Mouse (Mus musculus): ENCODE data around the gene Gsto2.

The Gsto2 gene

DNA sequence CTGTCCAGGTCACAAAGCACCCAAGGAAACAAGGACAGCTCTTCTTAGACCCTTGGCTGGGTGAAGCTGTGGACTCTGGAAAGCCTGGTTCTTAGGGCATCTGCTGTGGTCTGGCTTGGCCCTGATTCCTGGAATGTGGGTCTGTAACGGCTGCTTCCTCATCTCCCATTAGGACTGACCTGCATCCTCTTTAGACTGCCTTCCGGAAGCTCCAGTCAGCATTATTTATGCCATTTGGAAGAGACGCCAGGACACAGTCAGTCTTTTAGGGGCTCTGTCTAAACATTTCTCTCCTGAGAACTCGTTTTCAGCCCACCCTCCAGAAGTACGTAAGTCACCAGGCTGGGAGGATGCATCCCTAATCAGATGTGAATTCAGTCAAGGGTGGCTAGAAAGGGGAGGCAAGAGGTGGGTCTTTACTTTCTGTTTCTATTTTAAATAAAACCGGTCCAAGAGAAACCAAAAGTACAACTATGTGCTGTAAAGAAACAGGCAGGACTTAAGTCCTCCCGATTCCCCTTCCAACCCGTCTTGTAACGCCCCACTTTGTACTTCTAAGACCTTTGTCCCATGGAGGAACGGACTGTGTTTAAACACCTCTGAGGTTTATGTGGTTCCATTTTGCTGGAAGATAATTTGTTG is 25.3 kb downstream of the Gsto2 start:
- no peak for DNase-seq (ENCODE audit: low read depth, low spot score)

DNA sequence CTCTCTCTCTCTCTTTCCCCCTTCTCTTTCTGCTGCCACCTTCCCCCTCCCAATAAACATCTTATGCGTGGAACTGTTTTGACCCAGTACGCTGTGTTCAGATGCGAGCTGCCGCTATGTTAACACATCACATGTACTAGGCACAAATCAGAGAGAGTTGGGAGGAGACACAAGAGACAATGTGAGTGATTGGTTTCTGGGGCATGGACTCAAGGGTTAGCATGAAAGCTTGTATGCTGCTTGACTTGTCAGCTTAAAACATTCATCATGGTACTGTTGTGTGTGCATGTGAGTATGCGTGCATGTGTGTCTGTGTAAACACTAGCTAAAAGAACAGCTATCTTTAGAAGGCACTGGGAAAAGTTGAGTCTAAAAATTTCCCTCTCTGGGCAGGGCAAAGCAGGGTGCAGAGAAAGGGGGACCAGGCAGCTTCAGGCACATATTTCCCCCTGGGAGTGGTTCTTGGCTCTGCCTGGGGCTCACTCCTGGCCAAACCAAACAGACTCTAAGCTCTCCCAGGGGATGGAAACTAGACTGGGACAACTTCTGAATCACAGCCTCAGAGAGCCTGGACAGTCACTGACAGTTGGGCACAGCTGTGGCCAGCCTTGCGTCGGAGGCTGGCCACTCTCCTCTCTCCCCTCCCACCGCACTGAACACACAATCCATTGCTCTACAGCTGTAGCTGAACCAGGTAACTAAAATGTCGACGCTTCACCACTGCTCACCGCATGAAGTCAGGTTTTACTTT is 26.4 kb downstream of the Gsto2 start:
- no peak for DNase-seq (ENCODE audit: low read depth, low spot score)

DNA sequence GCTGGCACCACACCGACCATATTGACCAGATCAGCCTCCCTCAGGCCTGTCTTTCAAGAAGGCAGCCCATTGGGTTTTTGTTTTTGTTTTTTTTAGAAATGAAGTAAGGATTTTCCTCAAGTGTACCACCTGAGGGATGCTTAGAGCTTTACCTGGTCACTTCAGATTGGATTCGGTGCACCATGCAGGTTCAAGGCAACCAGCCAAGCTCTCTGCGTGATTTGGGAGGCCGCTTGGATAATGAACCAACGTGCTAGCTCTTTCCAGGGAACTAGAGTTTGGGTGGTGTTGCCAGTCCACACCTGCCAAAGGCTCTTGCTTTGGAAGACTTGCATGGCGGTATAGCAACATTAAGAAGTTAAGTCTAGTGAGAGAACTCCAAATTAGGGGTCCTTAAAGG is 27.8 kb downstream of the Gsto2 start:
- no peak for DNase-seq (ENCODE audit: low read depth, low spot score)

DNA sequence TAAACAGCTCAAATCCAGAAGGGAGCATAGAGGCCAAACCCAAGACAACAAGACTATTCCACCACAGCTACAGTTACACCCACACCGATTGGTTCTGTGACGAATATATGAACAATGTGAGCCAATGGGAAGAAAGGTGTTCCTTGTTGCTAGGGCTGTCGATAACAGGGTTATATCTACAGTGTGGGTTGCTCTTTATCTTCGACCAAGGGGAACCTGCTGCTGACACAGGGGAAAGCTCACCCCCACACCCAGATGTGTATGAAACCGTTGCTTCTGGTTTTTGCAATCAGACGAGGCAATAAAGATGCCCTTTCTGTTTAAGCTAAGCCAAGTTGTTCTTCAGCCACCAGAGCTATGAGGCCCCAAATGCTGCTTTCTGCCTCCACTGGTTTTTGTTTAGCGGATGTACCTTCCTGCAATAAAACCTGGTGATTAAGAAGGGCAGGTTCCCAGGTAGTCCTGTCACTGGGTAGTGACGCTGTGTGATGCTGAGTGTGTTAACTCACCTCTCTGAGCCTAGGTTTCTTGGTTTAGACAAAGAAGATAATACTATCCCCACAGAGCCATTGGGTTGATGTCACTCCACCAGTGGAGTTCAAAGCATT is 33.2 kb downstream of the Gsto2 start:
- no peak for DNase-seq (ENCODE audit: low read depth, low spot score)

DNA sequence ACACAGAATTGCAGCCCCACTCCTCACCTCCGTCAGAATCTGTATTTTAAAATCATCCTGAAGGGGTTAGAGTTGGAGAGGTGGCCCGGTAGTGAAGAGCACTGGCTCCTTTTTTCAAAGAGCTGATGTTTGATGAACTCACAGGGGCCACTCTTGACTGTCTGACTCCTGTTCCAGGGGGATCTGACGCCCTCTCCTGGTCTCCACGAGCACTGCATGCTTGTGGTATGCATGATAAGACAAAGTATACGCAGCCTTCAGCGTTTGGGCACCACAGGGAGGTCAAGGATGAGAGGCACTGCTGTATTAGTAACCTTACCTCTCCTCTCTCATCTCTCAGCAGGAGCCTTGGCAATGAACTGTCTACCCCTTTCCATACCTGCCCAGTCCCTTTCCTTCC is 34.7 kb downstream of the Gsto2 start:
- no peak for DNase-seq (ENCODE audit: low read depth, low spot score)

DNA sequence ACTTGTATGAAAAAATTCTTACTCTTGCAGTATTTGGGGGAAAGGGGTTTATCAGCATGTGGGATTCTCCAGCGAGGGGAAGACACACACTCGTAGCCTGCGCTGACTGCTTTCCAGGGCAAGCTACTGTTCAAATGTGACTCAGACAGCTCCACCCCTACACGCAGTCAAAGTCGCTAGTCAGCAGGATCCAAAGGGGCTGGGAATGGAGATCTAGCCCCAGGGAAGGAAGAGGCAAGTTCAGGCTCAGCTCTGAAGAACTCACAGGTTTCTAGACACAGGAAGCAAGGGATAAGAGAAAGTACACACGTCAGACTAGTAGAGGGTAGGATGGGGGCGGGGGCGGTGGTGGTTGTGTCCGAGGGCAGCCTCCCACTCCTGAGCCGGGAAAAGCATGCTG is 35.2 kb downstream of the Gsto2 start:
- DNase-seq (ENCODE audit: low read depth, low spot score) = no peak

DNA sequence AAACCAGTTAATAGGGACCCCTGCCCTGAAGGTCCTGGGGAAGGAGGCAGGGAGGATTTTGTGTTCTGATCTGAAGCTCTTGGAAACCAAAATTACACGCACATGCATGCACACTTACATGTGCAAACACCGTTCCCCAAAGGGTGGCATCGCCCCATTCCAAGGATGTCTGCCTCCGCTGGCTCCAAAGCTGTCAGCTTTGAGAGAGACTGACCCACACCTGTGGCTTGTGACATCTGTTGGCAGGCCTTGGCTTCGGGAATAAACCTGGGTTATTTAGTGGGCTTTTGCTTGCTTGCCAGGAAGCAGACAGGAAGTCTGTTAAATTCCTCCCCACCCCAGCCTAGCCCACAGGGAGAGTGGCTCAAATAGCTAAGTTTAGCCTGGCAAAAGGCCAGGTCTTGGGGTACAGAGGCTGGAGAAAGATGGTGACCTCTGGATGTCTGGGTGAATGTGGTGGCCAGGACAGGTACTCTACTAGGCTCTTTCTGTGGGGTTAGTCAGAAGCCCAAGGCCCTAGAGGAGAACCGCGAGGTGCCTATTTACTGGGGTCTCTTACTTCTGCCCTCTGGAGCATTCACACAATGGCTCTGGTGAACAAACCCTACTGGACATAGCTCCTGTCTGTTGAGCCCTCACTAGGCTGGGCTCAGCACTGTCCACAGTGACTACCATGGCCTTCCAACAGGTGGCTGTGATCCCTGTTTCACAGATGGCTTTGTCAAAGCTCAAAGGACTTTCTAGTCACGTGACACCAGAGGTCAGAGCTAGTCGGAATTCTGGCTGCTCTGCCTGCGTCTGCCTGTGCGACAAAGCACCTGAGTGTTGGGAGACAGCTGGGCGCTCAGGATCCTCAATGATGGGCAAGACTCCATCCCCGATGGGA is 37.2 kb downstream of the Gsto2 start:
- no peak for DNase-seq (ENCODE audit: low read depth, low spot score)

DNA sequence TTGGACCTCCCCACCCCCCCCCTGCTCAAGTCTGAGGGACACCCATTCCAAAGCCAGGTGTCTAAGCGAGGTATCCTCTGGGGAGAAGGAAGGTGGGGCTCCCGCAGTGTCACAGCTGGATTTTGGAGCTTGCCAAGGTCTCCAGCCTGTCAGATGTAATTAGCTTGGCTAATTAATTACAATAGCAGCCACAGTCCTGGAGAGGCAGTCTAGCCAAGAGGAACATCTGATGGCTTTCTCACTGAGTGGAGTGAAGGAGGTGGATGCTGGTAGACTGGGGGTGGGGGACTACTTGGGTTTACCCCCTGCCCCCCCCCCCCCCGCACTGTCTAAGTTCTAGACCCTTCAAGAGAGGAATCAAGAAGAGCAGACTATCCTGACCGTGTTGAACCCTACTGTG is 38.3 kb downstream of the Gsto2 start:
- DNase-seq (ENCODE audit: low read depth, low spot score) = no peak

DNA sequence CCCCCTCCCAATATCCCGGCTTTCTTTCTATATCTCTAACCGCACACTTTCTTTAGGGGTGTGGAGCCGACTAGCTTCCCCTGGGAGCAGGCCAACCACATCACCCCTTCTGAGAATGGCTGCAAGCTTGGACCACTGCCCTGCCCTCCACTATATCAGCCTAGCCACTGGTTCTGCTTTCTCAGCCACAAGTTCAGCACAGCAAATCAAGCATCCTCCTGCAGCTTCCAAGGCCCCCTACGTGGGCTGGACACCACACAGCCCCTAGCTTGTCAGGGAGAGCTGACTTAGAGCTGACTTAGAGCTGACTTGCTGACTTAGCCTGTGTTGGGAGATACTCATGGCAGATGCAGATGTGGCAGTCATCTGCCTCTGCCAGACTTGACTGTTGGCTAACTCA is 39.7 kb downstream of the Gsto2 start:
- no peak for DNase-seq (ENCODE audit: low read depth, low spot score)

DNA sequence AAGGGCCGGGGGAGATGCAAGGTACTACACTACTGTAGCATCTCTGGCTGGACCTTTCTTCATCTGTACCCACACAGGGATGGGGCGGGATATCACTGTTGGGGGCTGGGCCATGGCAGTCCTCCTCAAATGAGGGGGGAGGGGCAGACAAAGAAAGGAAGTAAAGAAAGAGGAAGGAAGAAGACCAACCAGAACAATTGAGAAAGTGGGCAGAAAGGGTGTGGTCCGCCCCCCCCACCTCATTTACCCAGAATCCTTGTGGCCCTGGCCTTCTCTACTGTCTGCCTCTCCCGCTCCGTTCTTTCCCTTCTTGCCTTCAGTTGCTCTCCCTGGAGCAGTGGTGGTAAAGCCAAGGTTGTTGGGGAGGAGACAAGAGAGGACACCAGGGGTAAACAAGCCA is 40.3 kb downstream of the Gsto2 start:
- no peak for DNase-seq (ENCODE audit: low read depth, low spot score)

DNA sequence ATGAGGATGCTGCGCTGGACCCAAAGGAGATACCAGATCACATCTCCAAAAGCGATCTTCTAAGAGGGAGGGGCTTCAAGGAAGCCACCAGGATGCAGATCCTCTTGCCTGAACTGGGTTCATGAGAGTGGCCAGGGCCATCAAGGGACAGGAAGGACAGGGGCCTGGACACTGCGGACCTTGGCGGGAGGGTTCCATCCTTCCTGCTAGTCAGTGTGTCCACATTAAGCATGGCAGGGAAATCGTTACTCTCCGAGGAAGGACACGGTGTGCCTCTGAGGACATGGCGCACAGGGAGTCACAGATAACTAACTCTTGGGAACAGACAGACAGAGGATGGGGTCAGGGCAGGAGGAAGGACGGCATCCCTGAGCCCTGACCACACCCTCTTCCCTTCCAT is 42.3 kb downstream of the Gsto2 start:
- DNase-seq (ENCODE audit: low read depth, low spot score) = no peak

DNA sequence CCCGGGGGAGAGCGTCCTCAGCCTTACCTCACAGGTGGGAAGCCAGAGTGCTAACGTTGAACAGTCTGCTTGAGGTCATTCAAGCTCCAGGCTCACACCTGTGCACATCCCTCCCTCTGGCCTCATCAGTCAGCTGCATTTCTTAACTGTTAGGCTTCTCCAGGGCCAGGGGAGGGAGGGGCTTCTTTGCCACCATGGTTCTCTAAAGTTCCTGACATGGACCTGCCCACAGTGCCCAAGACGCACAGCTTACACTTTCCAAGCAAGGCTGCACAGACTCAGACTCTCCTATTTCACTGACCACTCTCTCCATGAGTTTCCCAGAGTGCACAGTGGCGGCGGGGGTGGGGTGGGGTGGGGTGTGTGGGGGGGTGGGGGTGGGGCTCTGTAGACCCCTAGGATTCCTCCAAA is 43.6 kb downstream of the Gsto2 start:
- DNase-seq (ENCODE audit: low read depth, low spot score) = no peak

DNA sequence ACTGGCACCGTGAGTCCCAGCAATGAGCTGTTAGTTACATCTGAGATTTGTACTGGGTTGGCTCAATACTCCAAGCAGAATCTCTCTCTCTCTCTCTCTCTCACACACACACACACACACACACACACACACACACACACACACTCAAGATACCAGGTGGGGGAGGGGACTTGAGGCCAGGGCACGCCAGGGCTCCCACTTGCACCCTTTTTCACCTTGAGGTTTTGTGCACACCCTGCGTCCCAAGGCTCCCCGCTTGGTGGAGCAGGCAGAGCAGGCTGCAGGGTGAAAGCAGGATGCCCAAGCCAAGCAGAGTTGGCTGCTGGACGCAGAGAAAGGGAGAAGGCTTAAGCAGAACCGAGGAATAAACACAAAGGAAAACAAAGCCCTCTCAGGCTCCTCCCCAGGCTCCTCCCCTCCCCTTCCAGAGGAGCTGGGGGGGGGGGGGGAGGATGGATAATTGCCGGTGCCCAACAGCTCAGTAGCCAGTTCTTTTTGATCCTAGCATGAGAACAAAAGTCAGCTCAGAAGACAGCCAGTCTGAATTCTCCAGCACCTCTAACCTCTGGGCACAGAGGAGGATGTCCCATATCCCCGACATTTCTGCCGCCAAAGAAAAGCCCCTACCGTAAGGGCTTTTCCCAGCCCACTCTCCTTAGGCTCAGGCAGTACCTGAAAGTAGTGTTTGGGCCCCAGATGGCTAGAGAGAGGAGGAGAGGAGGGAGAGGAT is 44.2 kb downstream of the Gsto2 start:
- no peak for DNase-seq (ENCODE audit: low read depth, low spot score)

DNA sequence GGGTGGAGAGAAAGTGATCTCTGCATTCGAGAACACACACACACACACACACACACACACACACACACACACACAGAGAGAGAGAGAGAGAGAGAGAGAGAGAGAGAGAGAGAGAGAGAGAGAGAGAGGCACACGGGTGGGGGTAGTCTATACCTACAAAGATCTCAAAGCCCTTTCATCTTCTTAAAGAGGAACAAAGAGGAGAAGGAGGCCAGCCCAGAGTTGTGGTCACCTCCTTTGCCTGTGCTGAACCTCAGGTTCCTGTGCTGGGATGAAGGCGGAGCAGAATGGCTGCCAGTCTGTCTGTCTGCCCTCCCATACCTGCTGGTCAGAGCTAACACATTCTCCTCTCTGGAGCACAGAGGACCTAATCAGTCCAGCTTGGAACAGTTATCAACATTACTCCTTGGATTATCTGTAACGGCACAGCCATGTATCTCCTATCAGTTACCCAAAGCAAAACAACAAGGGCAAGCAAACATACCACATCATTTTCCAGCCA is 44.8 kb downstream of the Gsto2 start:
- no peak for DNase-seq (ENCODE audit: low read depth, low spot score)

DNA sequence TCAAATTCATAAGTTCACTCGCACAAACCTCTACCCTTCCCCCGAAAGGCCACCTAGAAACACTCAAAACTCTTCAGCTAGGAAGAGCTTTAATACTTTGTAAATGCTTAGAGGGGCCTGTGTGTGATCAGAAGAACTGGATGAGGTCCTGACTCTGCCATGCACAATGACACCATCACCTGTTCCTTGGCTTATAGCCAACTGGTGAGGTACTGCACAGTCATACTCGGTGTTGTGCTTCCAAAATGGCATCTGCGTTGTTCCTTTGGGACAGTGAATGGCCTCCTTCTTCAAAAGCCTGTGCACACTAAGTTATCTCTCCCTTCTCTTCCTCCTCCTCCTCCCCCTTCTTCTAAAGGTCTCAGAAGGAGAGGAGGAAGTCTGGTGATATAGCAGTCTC is 45.4 kb downstream of the Gsto2 start:
- DNase-seq (ENCODE audit: low read depth, low spot score) = no peak

DNA sequence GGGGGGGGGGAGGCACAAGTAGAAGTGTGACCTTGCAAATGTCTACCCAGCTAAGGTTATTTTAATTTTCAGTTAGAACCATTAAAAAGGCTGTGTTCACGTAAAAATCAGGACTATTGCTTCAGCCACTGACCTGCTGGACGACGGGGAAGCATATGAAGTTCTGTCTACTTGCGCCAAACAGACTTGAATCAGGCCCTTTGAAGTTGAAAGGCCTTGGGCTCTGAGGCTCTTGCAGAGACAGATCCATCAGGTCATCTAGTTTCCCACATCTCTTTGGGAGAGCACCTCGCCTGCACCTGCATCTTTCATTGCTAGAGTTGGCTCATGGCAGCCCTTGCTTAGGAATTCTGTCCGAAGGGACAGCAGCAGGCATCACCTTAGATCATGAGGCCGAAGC is 48.0 kb downstream of the Gsto2 start:
- DNase-seq (ENCODE audit: low read depth, low spot score) = no peak

DNA sequence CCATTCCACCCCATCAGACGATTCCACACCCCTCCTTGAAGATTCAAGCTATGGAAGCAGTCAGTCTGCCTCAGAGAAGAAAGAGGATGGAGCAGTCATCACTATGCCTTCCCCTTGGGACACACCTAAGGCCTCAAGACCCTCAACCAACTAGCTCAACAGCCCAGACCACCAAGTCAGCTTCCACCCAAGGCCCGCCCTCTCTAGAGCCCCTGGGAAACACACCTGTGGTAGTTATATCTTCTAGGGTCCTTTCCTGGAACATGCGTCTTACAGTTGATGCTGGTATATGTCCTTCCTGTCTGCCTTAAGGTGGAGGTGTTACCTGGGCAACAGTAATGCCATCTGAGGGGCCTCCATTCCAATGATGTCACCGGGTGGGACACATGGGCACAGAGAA is 48.9 kb downstream of the Gsto2 start:
- no peak for DNase-seq (ENCODE audit: low read depth, low spot score)

DNA sequence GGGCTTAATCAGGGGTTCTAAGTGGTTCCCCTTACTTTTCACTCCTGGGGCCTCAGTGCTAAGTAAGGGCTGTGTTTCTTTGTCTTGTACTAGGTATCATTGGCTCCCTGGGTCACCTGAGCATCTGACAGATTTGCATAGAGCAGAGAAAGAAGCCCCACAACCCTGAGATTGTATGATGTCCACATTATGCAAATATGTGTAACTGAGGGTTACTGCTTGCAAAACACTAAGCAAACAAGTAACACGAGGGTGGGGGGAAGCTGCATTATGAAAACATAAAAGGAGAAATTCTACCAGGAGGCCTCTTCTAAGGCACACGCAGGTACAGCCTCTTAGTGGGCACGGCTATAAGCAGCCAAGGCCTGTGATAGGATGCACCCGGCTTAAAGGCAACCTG is 49.9 kb downstream of the Gsto2 start:
- DNase-seq (ENCODE audit: low read depth, low spot score) = no peak

DNA sequence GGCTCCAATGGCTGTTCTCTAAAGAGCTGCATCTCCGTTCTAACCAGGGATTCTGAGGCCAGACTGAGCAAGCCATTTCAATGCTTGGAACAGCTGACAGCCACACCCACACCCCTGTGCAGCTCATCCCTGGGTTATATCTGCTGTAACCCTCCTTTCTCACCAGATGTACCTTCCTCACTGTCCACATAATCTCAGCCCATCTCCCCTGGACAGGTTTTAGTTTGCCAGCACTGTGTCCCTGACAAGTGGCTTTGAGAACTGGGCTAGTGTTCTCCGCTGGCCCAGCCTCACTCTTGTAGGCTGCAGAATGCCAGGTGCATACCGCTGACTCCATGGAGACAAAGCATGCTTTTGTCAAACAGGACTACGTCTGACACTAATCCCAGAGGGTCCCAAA is 52.1 kb downstream of the Gsto2 start:
- no peak for DNase-seq (ENCODE audit: low read depth, low spot score)

DNA sequence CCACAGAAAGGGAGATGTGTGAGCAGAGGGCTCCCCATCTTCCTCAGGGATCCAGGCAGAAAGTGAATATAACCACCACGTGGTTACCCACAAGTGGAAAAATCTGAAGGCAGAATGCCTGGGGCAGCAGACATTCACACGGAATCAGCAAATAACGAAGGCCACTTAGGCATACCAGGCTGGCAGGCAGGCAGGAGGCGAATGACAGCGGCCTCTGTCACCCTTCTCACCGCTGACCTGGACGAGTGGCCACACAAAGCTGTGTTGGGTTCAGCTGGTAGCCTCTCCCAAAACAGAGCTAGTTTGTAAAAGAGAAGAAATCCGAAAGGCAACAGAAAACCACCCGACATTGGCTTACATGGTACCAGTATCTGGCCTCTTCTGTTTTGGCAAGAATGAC is 52.7 kb downstream of the Gsto2 start:
- DNase-seq (ENCODE audit: low read depth, low spot score) = no peak

DNA sequence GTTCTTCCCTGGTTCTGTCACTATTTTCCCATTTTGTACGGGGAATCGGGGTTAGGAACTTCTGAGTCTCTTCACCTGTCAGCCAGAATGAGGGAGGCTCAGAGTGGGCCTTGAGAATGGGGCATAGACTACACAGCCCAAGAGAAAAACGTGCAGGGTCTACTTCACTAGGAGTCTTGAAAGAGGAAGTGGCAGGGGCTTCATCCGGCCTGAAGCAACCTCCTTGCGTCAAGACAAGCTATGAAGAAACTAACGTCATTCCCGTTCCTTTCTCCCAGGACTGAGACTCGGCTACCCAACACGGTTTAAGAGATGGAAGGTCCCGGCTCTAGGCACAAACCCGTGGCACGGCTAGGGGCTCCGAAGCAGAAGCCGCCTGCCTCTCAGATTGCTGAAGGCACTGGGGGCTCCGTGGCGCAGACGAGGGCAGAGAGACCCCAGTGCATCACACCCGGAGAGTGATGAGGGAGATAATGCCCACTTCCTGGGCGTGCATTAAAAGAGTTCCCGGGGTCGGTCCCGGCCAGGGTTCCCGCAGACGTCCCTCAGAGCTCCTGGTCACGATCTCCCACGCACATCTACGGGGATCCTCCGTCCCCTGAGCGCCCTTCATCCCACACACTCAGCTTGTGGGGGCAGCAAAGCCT is 53.2 kb downstream of the Gsto2 start:
- no peak for DNase-seq (ENCODE audit: low read depth, low spot score)
